ENCODE assay signal across 9 mouse cellular contexts in the genomic region with DNA sequence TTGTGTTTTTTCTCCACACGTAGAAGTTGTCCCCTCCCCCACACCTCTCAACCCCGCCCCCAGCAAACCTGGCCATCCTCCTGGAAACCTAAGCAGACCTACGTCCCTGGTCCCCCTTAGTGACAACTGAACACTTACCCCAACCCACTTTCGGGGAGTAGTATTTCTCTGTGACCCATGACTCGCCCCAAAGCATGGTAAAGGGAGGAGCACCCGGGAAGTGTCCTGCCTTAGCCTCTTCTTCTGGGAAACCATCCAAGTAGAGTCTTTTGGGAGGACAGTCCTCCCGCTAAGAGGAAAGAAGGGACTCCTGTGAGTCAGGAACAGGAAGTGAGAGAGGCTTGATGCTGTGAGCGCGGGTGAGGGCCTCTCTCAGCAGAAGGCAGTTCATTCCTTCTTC. TPM values are rescaled to one million over a fixed set of nuclear protein-coding genes. Genes with fewer than 3 reads are reported as not detected.
DNase-seq lines count a peak whose midpoint lies in the region; ATAC-seq and TF ChIP-seq lines count a peak whose summit lies in the region.
"Had no signal": no experiment of that assay in that cellular context is flagged by ENCODE, and none has a peak within 500 bp of the region (broad histone marks: within the 10 kb centered on the region; RNA-seq: fewer than 3 reads in every experiment).

No protein-coding gene starts in this region.

- no peak overlapping the region for H3K4me2 ChIP-seq in midbrain, embryonic 11.5 days
- H3K4me2 ChIP-seq in midbrain, embryonic 16.5 days (ENCODE audit: low read length) = no peak overlapping the region
- peak overlapping the region; percentile 88 for H3K4me2 ChIP-seq in hindbrain, embryonic 13.5 days
- peak overlapping the region; percentile 83 for H3K4me2 ChIP-seq in liver, embryonic 11.5 days
- peak overlapping the region; percentile 91 for H3K4me2 ChIP-seq in stomach, postnatal 0 days (replicated peaks; ENCODE audit: low read depth)

- no peak overlapping the region for H3K9ac ChIP-seq in midbrain, embryonic 11.5 days (ENCODE audit: low read length)
- H3K9ac ChIP-seq in midbrain, embryonic 16.5 days (ENCODE audit: low read depth, low read length) = no peak overlapping the region
- H3K9ac ChIP-seq in hindbrain, embryonic 13.5 days = peak overlapping the region; percentile 91
- H3K9ac ChIP-seq in liver, embryonic 11.5 days (ENCODE audit: low read depth, low read length) = peak overlapping the region; percentile 56; the same call in 1 of the 2 replicates
- peak overlapping the region; percentile 39 for H3K9ac ChIP-seq in stomach, postnatal 0 days (ENCODE audit: low read length)
- H3K9ac ChIP-seq: liver, embryonic 14.5 days had no signal

- TF ChIP-seq CTCF in stomach, postnatal 0 days (IDR thresholded peaks at IDR 0.05; ENCODE audit: low read depth) = no peak

- peaks cover 97% of the 10 kb centered on the region for H3K27me3 ChIP-seq in midbrain, embryonic 11.5 days (ENCODE audit: control insufficient read depth, insufficient read depth, low read length)
- H3K27me3 ChIP-seq in midbrain, embryonic 16.5 days (ENCODE audit: control insufficient read depth, insufficient read depth, low read depth, low read length) = peaks cover 90% of the 10 kb centered on the region
- H3K27me3 ChIP-seq in hindbrain, embryonic 13.5 days = peaks cover 47% of the 10 kb centered on the region
- H3K27me3 ChIP-seq in liver, embryonic 11.5 days (replicated peaks; ENCODE audit: control insufficient read depth, insufficient read depth, low read length) = peaks cover 97% of the 10 kb centered on the region
- no peaks in the 10 kb centered on the region; the same call in 1 of the 2 replicates for H3K27me3 ChIP-seq in stomach, postnatal 0 days (ENCODE audit: control insufficient read depth, insufficient read depth, low read length)
- H3K27me3 ChIP-seq in midbrain, embryonic 10.5 days (ENCODE audit: low read depth, poor library complexity, severe bottlenecking) = peaks cover 100% of the 10 kb centered on the region

- H3K9me3 ChIP-seq in midbrain, embryonic 11.5 days (ENCODE audit: control insufficient read depth, low read length) = no peaks in the 10 kb centered on the region
- H3K9me3 ChIP-seq in midbrain, embryonic 16.5 days (replicated peaks; ENCODE audit: control insufficient read depth, low read length, poor library complexity, severe bottlenecking) = no peaks in the 10 kb centered on the region
- H3K9me3 ChIP-seq in hindbrain, embryonic 13.5 days = no peaks in the 10 kb centered on the region
- H3K9me3 ChIP-seq in liver, embryonic 11.5 days (ENCODE audit: control insufficient read depth, low read length) = no peaks in the 10 kb centered on the region
- H3K9me3 ChIP-seq in stomach, postnatal 0 days (ENCODE audit: control insufficient read depth, low read length) = no peaks in the 10 kb centered on the region
- H3K9me3 ChIP-seq in midbrain, embryonic 10.5 days (replicated peaks) = no peaks in the 10 kb centered on the region

- peak; percentile 92 for DNase-seq in midbrain, embryonic 11.5 days (ENCODE audit: low spot score, missing footprints)
- no peak for DNase-seq in liver, embryonic 11.5 days (ENCODE audit: low spot score)
- no peak for DNase-seq in stomach, postnatal 0 days (ENCODE audit: low spot score)
- DNase-seq in midbrain, embryonic 10.5 days (ENCODE audit: low spot score) = no peak
- DNase-seq in cerebellum, postnatal 14 days = no peak
- DNase-seq in right cerebral cortex, postnatal 36 days (ENCODE audit: low spot score in 2 of 2) = no peak

- no peak overlapping the region for H3K27ac ChIP-seq in midbrain, embryonic 11.5 days (ENCODE audit: low read depth, low read length)
- H3K27ac ChIP-seq in midbrain, embryonic 16.5 days (ENCODE audit: low read length) = no peak overlapping the region
- peak overlapping the region; percentile 96 for H3K27ac ChIP-seq in hindbrain, embryonic 13.5 days
- peak overlapping the region; percentile 84; the same call in 1 of the 2 replicates for H3K27ac ChIP-seq in liver, embryonic 11.5 days (ENCODE audit: low read depth, low read length)
- H3K27ac ChIP-seq in stomach, postnatal 0 days (replicated peaks) = peak overlapping the region; percentile 79
- H3K27ac ChIP-seq in midbrain, embryonic 10.5 days (replicated peaks) = no peak overlapping the region
- H3K27ac ChIP-seq: liver, embryonic 14.5 days had no signal

- H3K36me3 ChIP-seq in midbrain, embryonic 11.5 days (ENCODE audit: control insufficient read depth, insufficient read depth, low read length) = no peaks in the 10 kb centered on the region
- no peaks in the 10 kb centered on the region for H3K36me3 ChIP-seq in midbrain, embryonic 16.5 days (ENCODE audit: control insufficient read depth, insufficient read depth, low read length)
- H3K36me3 ChIP-seq in hindbrain, embryonic 13.5 days = no peaks in the 10 kb centered on the region
- H3K36me3 ChIP-seq in liver, embryonic 11.5 days (ENCODE audit: control insufficient read depth, insufficient read depth, low read length) = no peaks in the 10 kb centered on the region
- no peaks in the 10 kb centered on the region for H3K36me3 ChIP-seq in stomach, postnatal 0 days (ENCODE audit: control insufficient read depth, insufficient read depth, low read length)
- no peaks in the 10 kb centered on the region for H3K36me3 ChIP-seq in midbrain, embryonic 10.5 days

- WGBS in midbrain, embryonic 11.5 days = 4% methylated on average over 9 of the region's 9 CpGs
- WGBS in midbrain, embryonic 16.5 days = 1% methylated on average over 9 of the region's 9 CpGs
- 1% methylated on average over 9 of the region's 9 CpGs for WGBS in hindbrain, embryonic 13.5 days
- 3% methylated on average over 9 of the region's 9 CpGs for WGBS in liver, embryonic 11.5 days
- WGBS in stomach, postnatal 0 days = 14% methylated on average over 9 of the region's 9 CpGs
- 2% methylated on average over 9 of the region's 9 CpGs for WGBS in midbrain, embryonic 10.5 days

- no peak for TF ChIP-seq EP300 in stomach, postnatal 0 days (optimal IDR thresholded peaks at IDR 0.05)

- peaks cover 8% of the 10 kb centered on the region; the same call in 1 of the 2 replicates for H3K4me1 ChIP-seq in midbrain, embryonic 11.5 days (ENCODE audit: control insufficient read depth, insufficient read depth, low read length)
- H3K4me1 ChIP-seq in midbrain, embryonic 16.5 days (ENCODE audit: control insufficient read depth, insufficient read depth, low read length) = peaks cover 10% of the 10 kb centered on the region
- peaks cover 35% of the 10 kb centered on the region for H3K4me1 ChIP-seq in hindbrain, embryonic 13.5 days (replicated peaks)
- no peaks in the 10 kb centered on the region for H3K4me1 ChIP-seq in liver, embryonic 11.5 days (replicated peaks; ENCODE audit: control insufficient read depth, insufficient read depth, low read length)
- H3K4me1 ChIP-seq in stomach, postnatal 0 days (replicated peaks; ENCODE audit: control insufficient read depth, insufficient read depth) = no peaks in the 10 kb centered on the region
- H3K4me1 ChIP-seq in midbrain, embryonic 10.5 days = peaks cover 29% of the 10 kb centered on the region

- ATAC-seq in midbrain, embryonic 11.5 days (ENCODE audit: low FRiP score) = no peak
- ATAC-seq in midbrain, embryonic 16.5 days = no peak
- no peak for ATAC-seq in hindbrain, embryonic 13.5 days (ENCODE audit: low FRiP score)
- no peak for ATAC-seq in liver, embryonic 11.5 days (replicated peaks; ENCODE audit: low FRiP score)
- ATAC-seq in stomach, postnatal 0 days (ENCODE audit: low FRiP score, low TSS enrichment) = no peak

- no peak overlapping the region for H3K4me3 ChIP-seq in midbrain, embryonic 11.5 days (ENCODE audit: low read depth, low read length)
- no peak overlapping the region for H3K4me3 ChIP-seq in midbrain, embryonic 16.5 days (ENCODE audit: low read depth, low read length)
- H3K4me3 ChIP-seq in hindbrain, embryonic 13.5 days = peak overlapping the region; percentile 70
- H3K4me3 ChIP-seq in liver, embryonic 11.5 days (ENCODE audit: low read depth, low read length) = peak overlapping the region; percentile 66
- peak overlapping the region; percentile 70 for H3K4me3 ChIP-seq in stomach, postnatal 0 days (ENCODE audit: low read depth, low read length)
- no peak overlapping the region for H3K4me3 ChIP-seq in midbrain, embryonic 10.5 days

RNA-seq across cellular contexts. Expression of gene Hoxa1, which starts 1.9 kb away (rescaled TPM):
- 0.53 and 0.63 TPM in 2 replicates for polyA plus RNA-seq in midbrain, embryonic 11.5 days (2014; fragmentation: Nextera tagmentation; extraction: Ambion mirVana)
- polyA plus RNA-seq in midbrain, embryonic 16.5 days (2015; fragmentation: Nextera tagmentation; extraction: Ambion mirVana) = 0.20 TPM in 1 of 2 replicates, not detected in the other
- polyA plus RNA-seq in hindbrain, embryonic 13.5 days (2015; fragmentation: Nextera tagmentation; extraction: Ambion mirVana) = 1.5 and 2.0 TPM in 2 replicates
- polyA plus RNA-seq in liver, embryonic 11.5 days (2014; fragmentation: Nextera tagmentation; extraction: Ambion mirVana) = 2.6 and 3.2 TPM in 2 replicates
- polyA plus RNA-seq in stomach, postnatal 0 days (2015; fragmentation: Nextera tagmentation; extraction: Ambion mirVana) = 0.35 and 0.56 TPM in 2 replicates
- polyA plus RNA-seq in midbrain, embryonic 10.5 days (2016; fragmentation: Nextera tagmentation; extraction: Ambion mirVana) = 0.32 and 0.47 TPM in 2 replicates

RNA-seq across cellular contexts. Expression of gene Hoxa2, which starts 4.7 kb away (rescaled TPM):
- 0.14 and 0.26 TPM in 2 replicates for polyA plus RNA-seq in midbrain, embryonic 11.5 days (2014; fragmentation: Nextera tagmentation; extraction: Ambion mirVana)
- polyA plus RNA-seq in midbrain, embryonic 16.5 days (2015; fragmentation: Nextera tagmentation; extraction: Ambion mirVana) = 0.10 and 0.22 TPM in 2 replicates
- 39.1 and 40.2 TPM in 2 replicates for polyA plus RNA-seq in hindbrain, embryonic 13.5 days (2015; fragmentation: Nextera tagmentation; extraction: Ambion mirVana)
- 4.3 and 4.5 TPM in 2 replicates for polyA plus RNA-seq in liver, embryonic 11.5 days (2014; fragmentation: Nextera tagmentation; extraction: Ambion mirVana)
- polyA plus RNA-seq in stomach, postnatal 0 days (2015; fragmentation: Nextera tagmentation; extraction: Ambion mirVana) = 5.1 and 5.3 TPM in 2 replicates
- 0.26 and 1.9 TPM in 2 replicates for polyA plus RNA-seq in midbrain, embryonic 10.5 days (2016; fragmentation: Nextera tagmentation; extraction: Ambion mirVana)

RNA-seq across cellular contexts. Expression of gene 5730596B20Rik, which starts 17.3 kb away (rescaled TPM):
- not detected in 2 replicates for polyA plus RNA-seq in midbrain, embryonic 11.5 days (2014; fragmentation: Nextera tagmentation; extraction: Ambion mirVana)
- polyA plus RNA-seq in midbrain, embryonic 16.5 days (2015; fragmentation: Nextera tagmentation; extraction: Ambion mirVana) = not detected in 2 replicates
- polyA plus RNA-seq in hindbrain, embryonic 13.5 days (2015; fragmentation: Nextera tagmentation; extraction: Ambion mirVana) = 7.6 and 8.3 TPM in 2 replicates
- 0.60 and 1.0 TPM in 2 replicates for polyA plus RNA-seq in liver, embryonic 11.5 days (2014; fragmentation: Nextera tagmentation; extraction: Ambion mirVana)
- 0.90 and 0.99 TPM in 2 replicates for polyA plus RNA-seq in stomach, postnatal 0 days (2015; fragmentation: Nextera tagmentation; extraction: Ambion mirVana)
- polyA plus RNA-seq in midbrain, embryonic 10.5 days (2016; fragmentation: Nextera tagmentation; extraction: Ambion mirVana) = not detected in 2 replicates

RNA-seq across cellular contexts. Expression of gene Hoxa4, which starts 31.6 kb away (rescaled TPM):
- not detected in 2 replicates for polyA plus RNA-seq in midbrain, embryonic 11.5 days (2014; fragmentation: Nextera tagmentation; extraction: Ambion mirVana)
- polyA plus RNA-seq in midbrain, embryonic 16.5 days (2015; fragmentation: Nextera tagmentation; extraction: Ambion mirVana) = not detected in 2 replicates
- polyA plus RNA-seq in hindbrain, embryonic 13.5 days (2015; fragmentation: Nextera tagmentation; extraction: Ambion mirVana) = 14.5 and 14.8 TPM in 2 replicates
- polyA plus RNA-seq in liver, embryonic 11.5 days (2014; fragmentation: Nextera tagmentation; extraction: Ambion mirVana) = 2.3 and 3.1 TPM in 2 replicates
- polyA plus RNA-seq in stomach, postnatal 0 days (2015; fragmentation: Nextera tagmentation; extraction: Ambion mirVana) = 2.5 and 2.6 TPM in 2 replicates
- not detected in 2 replicates for polyA plus RNA-seq in midbrain, embryonic 10.5 days (2016; fragmentation: Nextera tagmentation; extraction: Ambion mirVana)

RNA-seq across cellular contexts. Expression of gene Hoxa5, which starts 44.4 kb away (rescaled TPM):
- polyA plus RNA-seq in midbrain, embryonic 11.5 days (2014; fragmentation: Nextera tagmentation; extraction: Ambion mirVana) = not detected in 2 replicates
- polyA plus RNA-seq in midbrain, embryonic 16.5 days (2015; fragmentation: Nextera tagmentation; extraction: Ambion mirVana) = 0.21 TPM in 1 of 2 replicates, not detected in the other
- 116 and 150 TPM in 2 replicates for polyA plus RNA-seq in hindbrain, embryonic 13.5 days (2015; fragmentation: Nextera tagmentation; extraction: Ambion mirVana)
- polyA plus RNA-seq in liver, embryonic 11.5 days (2014; fragmentation: Nextera tagmentation; extraction: Ambion mirVana) = 8.0 and 9.7 TPM in 2 replicates
- 8.4 and 8.9 TPM in 2 replicates for polyA plus RNA-seq in stomach, postnatal 0 days (2015; fragmentation: Nextera tagmentation; extraction: Ambion mirVana)
- not detected in 2 replicates for polyA plus RNA-seq in midbrain, embryonic 10.5 days (2016; fragmentation: Nextera tagmentation; extraction: Ambion mirVana)

Comparison
In these comparisons a context has a peak if more than half of its experiments do, and no peak if none do; other contexts are left out.
1. H3K27ac ChIP-seq: peak in hindbrain, embryonic 13.5 days (single experiment), liver, embryonic 11.5 days (single experiment) and stomach, postnatal 0 days (single experiment); none in midbrain, embryonic 11.5 days (single experiment), midbrain, embryonic 16.5 days (single experiment) and midbrain, embryonic 10.5 days (single experiment).
2. H3K4me2 ChIP-seq: peak in hindbrain, embryonic 13.5 days (single experiment), liver, embryonic 11.5 days (single experiment) and stomach, postnatal 0 days (single experiment); none in midbrain, embryonic 11.5 days (single experiment) and midbrain, embryonic 16.5 days (single experiment).
3. H3K4me3 ChIP-seq: peak in hindbrain, embryonic 13.5 days (single experiment), liver, embryonic 11.5 days (single experiment) and stomach, postnatal 0 days (single experiment); none in midbrain, embryonic 11.5 days (single experiment), midbrain, embryonic 16.5 days (single experiment) and midbrain, embryonic 10.5 days (single experiment).
4. H3K9ac ChIP-seq: peak in hindbrain, embryonic 13.5 days (single experiment), liver, embryonic 11.5 days (single experiment) and stomach, postnatal 0 days (single experiment); none in midbrain, embryonic 11.5 days (single experiment) and midbrain, embryonic 16.5 days (single experiment).